Mouse (Mus musculus) limb, embryonic 12.5 days (tissue): ENCODE measurements around the gene Ddias. TPM values are rescaled to one million over a fixed set of nuclear protein-coding genes. Genes with fewer than 3 reads are reported as not detected.

Experiments
- ATAC-seq: fragments of 200-750 bp; cut with Nextera tagmentation; 2 replicates; pipeline ENCODE4 v1.8.0; 2017; ENCODE audit warnings: low read depth, moderate TSS enrichment; ENCODE audit not compliant: insufficient number of reproducible peaks, insufficient read depth, low FRiP score, low TSS enrichment
- H3K27ac ChIP-seq: fragments of 300-500 bp; sonication (generic); 2 replicates; pipeline ENCODE4 v1.5.1; 2016; ENCODE audit warnings: mild to moderate bottlenecking, moderate library complexity
- H3K27me3 ChIP-seq: fragments of 300-500 bp; sonication (generic); 2 replicates; pipeline ENCODE4 v1.6.1; 2016; ENCODE audit warnings: mild to moderate bottlenecking, moderate library complexity
- H3K36me3 ChIP-seq: fragments of 300-500 bp; sonication (generic); 2 replicates; pipeline ENCODE4 v1.6.1; 2016; ENCODE audit warnings: mild to moderate bottlenecking, moderate library complexity
- H3K4me1 ChIP-seq: fragments of 300-500 bp; sonication (generic); replicated peaks from 2 replicates; pipeline ENCODE4 v1.6.1; 2016
- H3K4me2 ChIP-seq: fragments of 300-500 bp; sonication (generic); 2 replicates; pipeline ENCODE4 v1.6.1; 2016; ENCODE audit warnings: mild to moderate bottlenecking, moderate library complexity
- H3K4me3 ChIP-seq: fragments of 300-500 bp; sonication (generic); replicated peaks from 2 replicates; pipeline ENCODE4 v1.5.1; 2016; ENCODE audit warnings: mild to moderate bottlenecking
- H3K9ac ChIP-seq: fragments of 300-500 bp; sonication (generic); replicated peaks from 2 replicates; pipeline ENCODE4 v1.6.1; 2016; ENCODE audit warnings: mild to moderate bottlenecking, moderate library complexity
- H3K9me3 ChIP-seq: fragments of 300-500 bp; sonication (generic); 2 replicates; pipeline ENCODE4 v1.6.1; 2016; ENCODE audit warnings: mild to moderate bottlenecking, moderate library complexity
- WGBS: fragments of 180-500 bp; shearing (Covaris S2); methylation state at CpG from one replicate; pipeline ENCODE4 v1.1.7; 2016; 5-methylcytosine and 5-hydroxymethylcytosine counted together
- polyA plus RNA-seq: library from polyadenylated mRNA; unstranded; fragments of >200 nt; fragmentation: Nextera tagmentation; extraction: Ambion mirVana; gene quantifications from 2 replicates; pipeline ENCODE4 v1.2.1, GENCODE M21; 2016

The Ddias gene
- polyA plus RNA-seq, 1 experiment from 2014 or later, result 18.4 TPM

DNA sequence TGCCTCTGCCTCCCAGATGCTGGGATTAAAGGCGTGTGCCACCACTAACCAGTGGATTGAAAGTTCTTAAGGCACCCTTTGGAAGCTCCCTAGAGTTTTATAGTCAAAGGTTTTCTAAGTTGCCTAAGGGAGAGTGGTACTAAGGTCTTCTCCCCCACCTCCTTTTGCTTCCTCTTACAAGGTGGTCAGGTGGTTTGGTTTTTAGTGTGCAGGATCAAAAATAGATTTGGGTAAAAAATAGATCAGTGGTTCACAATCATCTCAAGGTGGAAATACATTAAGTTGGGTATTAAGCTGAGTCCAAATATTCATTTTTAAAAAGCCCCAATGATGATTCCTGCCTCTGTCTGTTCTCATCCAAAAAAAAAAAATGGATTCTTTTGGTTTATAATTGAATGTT, 53.6 kb downstream of the Ddias start:
- WGBS, result 82% methylated on average over 1 of the region's 1 CpGs
- Histone ChIP-seq H3K4me3 (no peak overlapping the region), H3K9me3 (no peaks in the 10 kb centered on the region), H3K36me3 (no peaks in the 10 kb centered on the region), H3K27me3 (no peaks in the 10 kb centered on the region), H3K4me2 (no peak overlapping the region), H3K9ac (no peak overlapping the region), H3K4me1 (peaks cover 9% of the 10 kb centered on the region), H3K27ac (no peak overlapping the region)
- ATAC-seq, result no peak

DNA sequence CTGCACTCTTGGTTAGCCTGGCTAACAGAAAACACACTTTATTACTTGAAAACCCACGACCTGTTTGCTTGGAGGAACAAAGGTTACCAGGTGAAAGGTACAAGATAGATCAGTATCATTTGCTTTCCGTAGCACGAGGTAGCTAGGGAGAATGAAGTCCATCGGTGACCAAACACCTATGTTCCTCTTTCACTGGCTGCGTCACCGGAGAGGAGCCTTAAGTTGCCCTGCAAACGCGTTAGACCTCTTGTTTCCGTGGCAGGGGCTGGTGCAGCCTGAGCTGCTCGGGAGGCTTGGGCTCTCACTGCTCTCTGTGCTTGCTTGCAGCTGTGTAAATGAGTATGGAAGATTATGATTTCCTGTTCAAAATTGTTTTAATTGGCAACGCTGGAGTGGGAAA, 54.4 kb downstream of the Ddias start:
- 81% methylated on average over 11 of the region's 11 CpGs for WGBS
- no peak for ATAC-seq
- Histone ChIP-seq H3K4me3 (no peak overlapping the region), H3K4me2 (no peak overlapping the region), H3K36me3 (no peaks in the 10 kb centered on the region), H3K9me3 (no peaks in the 10 kb centered on the region), H3K27me3 (no peaks in the 10 kb centered on the region), H3K27ac (no peak overlapping the region), H3K9ac (no peak overlapping the region), H3K4me1 (peaks cover 9% of the 10 kb centered on the region)

DNA sequence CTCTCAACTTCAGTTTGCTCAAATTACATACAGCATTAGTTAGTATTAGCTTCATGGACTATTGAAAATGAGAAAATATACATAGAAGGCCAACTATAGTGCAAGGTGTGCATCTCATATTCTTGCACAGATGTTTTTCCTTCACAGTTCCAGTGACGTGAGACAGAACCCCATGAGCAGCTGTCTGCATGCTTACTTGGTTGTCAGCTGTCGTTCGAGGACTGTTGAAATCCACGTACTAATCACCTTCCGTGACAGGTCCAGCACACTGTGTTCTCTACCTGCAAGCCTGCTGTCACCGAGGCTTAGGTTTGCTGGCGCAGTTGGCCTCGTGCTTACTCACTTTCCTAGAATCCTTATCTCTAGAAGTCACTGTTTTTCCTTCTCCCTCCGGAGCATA, 56.2 kb downstream of the Ddias start:
- no peaks in the 10 kb centered on the region for H3K9me3 ChIP-seq
- no peak overlapping the region for H3K4me3 ChIP-seq
- H3K9ac ChIP-seq, result no peak overlapping the region
- H3K36me3 ChIP-seq, result no peaks in the 10 kb centered on the region
- no peak overlapping the region for H3K27ac ChIP-seq
- H3K27me3 ChIP-seq, result no peaks in the 10 kb centered on the region
- H3K4me2 ChIP-seq, result no peak overlapping the region
- no peak for ATAC-seq
- 82% methylated on average over 9 of the region's 9 CpGs for WGBS
- peaks cover 9% of the 10 kb centered on the region for H3K4me1 ChIP-seq

DNA sequence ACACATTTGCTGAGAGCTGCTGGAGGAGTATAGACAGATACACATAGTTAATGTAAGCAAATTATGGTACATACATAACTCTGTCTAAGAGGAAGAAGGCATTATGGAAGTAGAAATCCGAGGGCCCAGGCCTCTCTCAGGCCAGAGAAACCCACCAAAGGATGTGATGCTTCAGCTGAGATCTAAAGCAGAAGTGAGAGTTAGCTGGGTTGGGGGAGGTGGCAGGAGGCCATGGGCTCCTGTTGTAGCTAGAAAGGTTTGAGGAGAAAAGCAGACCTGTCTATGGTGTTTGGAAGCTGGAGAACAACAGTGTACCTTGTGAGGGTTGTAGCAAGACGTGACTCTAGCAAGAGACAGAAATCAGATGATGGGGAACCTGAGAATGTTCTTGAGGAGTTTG, 56.8 kb downstream of the Ddias start:
- ATAC-seq, result no peak
- WGBS, result 86% methylated on average over 2 of the region's 2 CpGs

DNA sequence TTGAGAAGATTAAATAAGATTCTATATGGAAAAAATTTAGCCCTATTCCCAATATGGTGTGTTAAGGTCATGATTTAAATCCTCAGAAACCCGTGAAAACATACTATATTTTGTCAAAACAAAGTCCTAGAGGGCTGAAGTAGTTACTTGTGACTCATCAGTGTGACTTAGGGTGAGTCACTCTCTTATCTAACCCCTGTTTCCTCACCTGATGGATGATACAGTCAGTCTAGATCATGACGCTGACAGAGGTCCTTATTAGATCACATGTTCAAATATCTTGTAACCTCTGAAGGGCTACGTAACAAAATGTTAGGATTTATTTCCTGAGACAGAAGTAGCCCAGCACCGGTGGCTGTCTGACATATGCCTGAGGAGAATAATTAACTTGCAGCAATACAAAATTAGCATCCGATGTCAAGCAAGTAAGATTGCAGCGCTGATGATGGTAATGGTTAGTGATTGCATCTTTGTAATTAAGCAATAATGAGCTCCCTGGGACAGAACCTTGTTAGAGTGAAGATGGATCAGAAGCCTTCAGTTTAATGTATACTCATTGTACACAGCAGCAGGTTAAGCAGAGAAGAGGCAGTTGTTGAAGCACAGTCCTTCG, 62.3 kb downstream of the Ddias start:
- Histone ChIP-seq H3K4me1 (peaks cover under 1% of the 10 kb centered on the region; the same call in 1 of the 2 replicates), H3K27ac (no peak overlapping the region), H3K4me2 (no peak overlapping the region), H3K27me3 (no peaks in the 10 kb centered on the region), H3K36me3 (no peaks in the 10 kb centered on the region), H3K4me3 (no peak overlapping the region), H3K9me3 (no peaks in the 10 kb centered on the region), H3K9ac (no peak overlapping the region)
- ATAC-seq, result no peak
- WGBS, result 75% methylated on average over 7 of the region's 7 CpGs

More for the DNA sequence above, 56.8 kb downstream of the Ddias start:
- no peak overlapping the region for H3K27ac ChIP-seq
- no peaks in the 10 kb centered on the region for H3K36me3 ChIP-seq
- peaks cover 5% of the 10 kb centered on the region for H3K4me1 ChIP-seq
- H3K27me3 ChIP-seq, result no peaks in the 10 kb centered on the region
- no peak overlapping the region for H3K9ac ChIP-seq
- H3K4me3 ChIP-seq, result no peak overlapping the region
- no peaks in the 10 kb centered on the region for H3K9me3 ChIP-seq
- no peak overlapping the region for H3K4me2 ChIP-seq

Other genes with a start within 250 kb of the Ddias start
- 7.6 and 7.9 TPM in 2 replicates for gene Ankrd42, start 237.1 kb downstream of the Ddias start, polyA plus RNA-seq
- gene Pcf11, start 204.3 kb downstream of the Ddias start, polyA plus RNA-seq, result 31.6 and 34.1 TPM in 2 replicates
- 11.8 and 18.0 TPM in 2 replicates for gene Rab30, start 132.6 kb downstream of the Ddias start, polyA plus RNA-seq
- 22.1 and 23.6 TPM in 2 replicates for gene Prcp, start 223 bp upstream of the Ddias start, polyA plus RNA-seq
- 26.6 and 30.0 TPM in 2 replicates for gene Fam181b, start 205.6 kb upstream of the Ddias start, polyA plus RNA-seq